Comparison of ENCODE assay signal across 8 mouse cellular contexts in the genomic region with DNA sequence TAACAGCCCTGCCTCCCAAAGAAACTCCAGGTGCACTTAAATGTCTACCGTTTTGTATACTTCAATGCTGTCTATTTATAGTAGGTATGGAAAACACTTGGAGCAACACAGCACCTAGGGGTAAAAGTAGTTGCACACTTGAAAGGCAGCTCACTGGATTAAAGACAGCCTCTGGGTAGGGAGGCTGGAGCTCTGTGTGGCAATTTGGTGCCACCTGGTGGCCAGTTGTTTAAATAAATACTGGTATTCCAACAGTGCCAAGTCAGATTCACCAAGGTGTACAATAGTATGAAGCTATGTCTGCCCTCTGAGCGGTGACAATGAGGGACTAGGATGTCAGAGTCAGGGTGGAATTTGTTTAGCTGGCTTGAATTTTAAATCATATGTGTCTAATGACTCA. TPM values are rescaled to one million over a fixed set of nuclear protein-coding genes. Genes with fewer than 3 reads are reported as not detected.
A peak's percentile ranks its signal among the peaks of the same experiment; 100 is the strongest.
DNase-seq lines count a peak whose midpoint lies in the region; ATAC-seq lines count a peak whose summit lies in the region.

No protein-coding gene starts in this region.

- peak; percentile 64 for ATAC-seq in forebrain, embryonic 15.5 days (replicated peaks)
- ATAC-seq in hindbrain, embryonic 13.5 days (ENCODE audit: low FRiP score): peak; percentile 46; the same call in 1 of the 2 replicates

- no peaks in the 10 kb centered on the region for H3K36me3 ChIP-seq in forebrain, embryonic 15.5 days
- H3K36me3 ChIP-seq in hindbrain, embryonic 13.5 days: no peaks in the 10 kb centered on the region

- H3K4me1 ChIP-seq in forebrain, embryonic 15.5 days: peaks cover 66% of the 10 kb centered on the region
- peaks cover 49% of the 10 kb centered on the region for H3K4me1 ChIP-seq in hindbrain, embryonic 13.5 days (replicated peaks)

- WGBS in forebrain, embryonic 15.5 days: 25% methylated on average over 2 of the region's 2 CpGs
- 35% methylated on average over 2 of the region's 2 CpGs for WGBS in hindbrain, embryonic 13.5 days

- no peak overlapping the region for H3K9ac ChIP-seq in forebrain, embryonic 15.5 days (replicated peaks)
- H3K9ac ChIP-seq in hindbrain, embryonic 13.5 days: no peak overlapping the region

- H3K4me2 ChIP-seq in forebrain, embryonic 15.5 days (replicated peaks): no peak overlapping the region
- H3K4me2 ChIP-seq in hindbrain, embryonic 13.5 days: no peak overlapping the region

- no peaks in the 10 kb centered on the region for H3K27me3 ChIP-seq in forebrain, embryonic 15.5 days
- H3K27me3 ChIP-seq in hindbrain, embryonic 13.5 days: no peaks in the 10 kb centered on the region

- no peaks in the 10 kb centered on the region for H3K9me3 ChIP-seq in forebrain, embryonic 15.5 days
- H3K9me3 ChIP-seq in hindbrain, embryonic 13.5 days: no peaks in the 10 kb centered on the region

- no peak overlapping the region for H3K4me3 ChIP-seq in forebrain, embryonic 15.5 days
- H3K4me3 ChIP-seq in hindbrain, embryonic 13.5 days: no peak overlapping the region

- H3K27ac ChIP-seq in forebrain, embryonic 15.5 days (replicated peaks): 0 out of 2 replicates have a peak overlapping the region, but pooled peaks have one; percentile 16
- no peak overlapping the region for H3K27ac ChIP-seq in hindbrain, embryonic 13.5 days

- DNase-seq in Muller cell, postnatal 12 days (ENCODE audit: inconsistent ontology term): peak; percentile 78
- peak; percentile 77 for DNase-seq in cerebellum, adult 11-12 months
- peak; percentile 80 for DNase-seq in layer of hippocampus, adult 9-10 months (ENCODE audit: low spot score)
- DNase-seq in lung, postnatal 4 days: peak; percentile 57 to 83
- peak; percentile 83 to 86 for DNase-seq in right cerebral cortex, postnatal 10 days (ENCODE audit: low spot score in 2 of 2)
- DNase-seq in urinary bladder, postnatal 25 days (ENCODE audit: low spot score): peak; percentile 83

RNA-seq across cellular contexts. Expression of a gene that starts 22.2 kb away (rescaled TPM):
- 39.1 and 40.5 TPM in 2 replicates for polyA plus RNA-seq in forebrain, embryonic 15.5 days (2015; fragmentation: Nextera tagmentation; extraction: Ambion mirVana)
- 37.3 and 39.7 TPM in 2 replicates for polyA plus RNA-seq in hindbrain, embryonic 13.5 days (2015; fragmentation: Nextera tagmentation; extraction: Ambion mirVana)
